Mouse (Mus musculus): ENCODE results near the gene Prr12. TPM values are rescaled to one million over a fixed set of nuclear protein-coding genes. Genes with fewer than 3 reads are reported as not detected.

The Prr12 gene
- total and polyA plus RNA-seq, 3 experiments: 2.0 to 91.6 (median 42.4) TPM

DNA sequence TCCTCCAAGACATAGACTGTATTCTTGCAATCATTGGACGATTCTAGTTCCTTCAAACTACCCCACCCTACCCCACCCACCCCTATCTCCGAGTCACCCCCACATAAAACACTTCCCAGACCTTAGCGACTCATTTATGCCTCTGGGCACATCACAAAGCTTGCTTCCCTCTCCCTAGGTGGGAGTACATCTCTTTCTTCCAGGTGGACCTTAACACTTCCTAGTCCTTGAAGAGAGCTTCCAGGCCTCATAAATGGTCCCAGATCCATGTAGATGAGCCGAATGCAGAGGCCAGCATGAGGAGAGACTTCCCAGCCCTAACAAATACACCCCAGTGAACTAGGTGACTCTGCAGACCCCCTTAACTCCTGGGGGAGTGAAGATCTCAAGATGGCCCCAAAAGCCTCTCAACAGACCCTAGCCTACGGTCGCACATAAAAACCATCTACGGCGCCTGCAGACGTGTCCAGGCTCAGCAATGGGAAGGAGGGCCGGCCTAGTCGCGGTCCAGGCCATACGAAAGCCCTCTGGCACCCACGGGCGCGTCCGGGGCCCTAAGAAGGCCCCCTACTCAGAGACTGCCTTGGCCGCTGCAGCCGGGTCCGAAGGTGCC is 37.2 kb downstream of the Prr12 start:
- ATAC-seq (ENCODE audit: extremely low read depth, insufficient number of reproducible peaks, low FRiP score, poor library complexity, severe bottlenecking) (no peak), DNase-seq (ENCODE audit: low spot score) (no peak)
- peaks cover 62% of the 10 kb centered on the region for H3K4me1 ChIP-seq (ENCODE audit: insufficient read depth, low read depth, low read length)

DNA sequence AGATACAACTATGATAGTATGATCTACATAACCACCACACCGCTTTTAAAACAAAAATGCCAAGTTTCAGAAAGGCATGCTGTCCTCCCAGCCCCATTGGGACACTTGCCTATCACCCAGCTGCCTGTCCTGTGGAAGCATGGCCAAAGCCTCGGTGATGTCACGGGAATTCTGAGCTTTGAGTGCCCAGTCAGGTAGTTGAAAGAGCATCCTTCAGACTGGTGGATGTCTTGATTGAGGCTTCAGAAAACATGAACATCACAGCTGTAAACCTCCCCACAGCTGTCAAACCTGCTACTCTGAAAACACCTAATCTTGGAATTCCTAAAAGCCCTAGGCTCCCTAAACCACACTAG is 38.6 kb downstream of the Prr12 start:
- H3K36me3 ChIP-seq (replicated peaks): peaks cover 56% of the 10 kb centered on the region
- H3K4me1 ChIP-seq (ENCODE audit: insufficient read depth, low read depth, low read length): peaks cover 61% of the 10 kb centered on the region
- TF ChIP-seq GATA1 (IDR thresholded peaks at IDR 0.05; ENCODE audit: borderline replicate concordance, low read length) (no peak), TAL1 (conservative IDR thresholded peaks at IDR 0.05; ENCODE audit: low read depth, low read length) (no peak), CTCF (IDR thresholded peaks at IDR 0.05; ENCODE audit: low read depth, low read length) (no peak), GATA2 (IDR thresholded peaks at IDR 0.05; ENCODE audit: borderline replicate concordance, low read depth, low read length) (no peak), POLR2AphosphoS5 (IDR thresholded peaks at IDR 0.05; ENCODE audit: insufficient replicate concordance, low read depth, low read length) (no peak)
- peaks cover 3% of the 10 kb centered on the region for H3K27me3 ChIP-seq (ENCODE audit: insufficient read depth, low read length)
- no peak for DNase-seq (ENCODE audit: low spot score)
- H3K4me3 ChIP-seq (ENCODE audit: low read depth, low read length): no peak overlapping the region
- ATAC-seq (ENCODE audit: extremely low read depth, insufficient number of reproducible peaks, low FRiP score, poor library complexity, severe bottlenecking): no peak
- no peaks in the 10 kb centered on the region for H3K9me3 ChIP-seq (replicated peaks)

More for the DNA sequence above, 37.2 kb downstream of the Prr12 start:
- TF ChIP-seq POLR2AphosphoS5 (IDR thresholded peaks at IDR 0.05; ENCODE audit: insufficient replicate concordance, low read depth, low read length): no peak
- no peak for TF ChIP-seq GATA2 (IDR thresholded peaks at IDR 0.05; ENCODE audit: borderline replicate concordance, low read depth, low read length)
- TF ChIP-seq TAL1 (conservative IDR thresholded peaks at IDR 0.05; ENCODE audit: low read depth, low read length): no peak
- TF ChIP-seq CTCF (IDR thresholded peaks at IDR 0.05; ENCODE audit: low read depth, low read length): no peak
- no peak for TF ChIP-seq GATA1 (IDR thresholded peaks at IDR 0.05; ENCODE audit: borderline replicate concordance, low read length)
- Histone ChIP-seq H3K27me3 (ENCODE audit: insufficient read depth, low read length) (peaks cover 17% of the 10 kb centered on the region), H3K9me3 (replicated peaks) (no peaks in the 10 kb centered on the region), H3K4me3 (ENCODE audit: low read depth, low read length) (peak overlapping the region; percentile 92), H3K36me3 (replicated peaks) (peaks cover 42% of the 10 kb centered on the region)

DNA sequence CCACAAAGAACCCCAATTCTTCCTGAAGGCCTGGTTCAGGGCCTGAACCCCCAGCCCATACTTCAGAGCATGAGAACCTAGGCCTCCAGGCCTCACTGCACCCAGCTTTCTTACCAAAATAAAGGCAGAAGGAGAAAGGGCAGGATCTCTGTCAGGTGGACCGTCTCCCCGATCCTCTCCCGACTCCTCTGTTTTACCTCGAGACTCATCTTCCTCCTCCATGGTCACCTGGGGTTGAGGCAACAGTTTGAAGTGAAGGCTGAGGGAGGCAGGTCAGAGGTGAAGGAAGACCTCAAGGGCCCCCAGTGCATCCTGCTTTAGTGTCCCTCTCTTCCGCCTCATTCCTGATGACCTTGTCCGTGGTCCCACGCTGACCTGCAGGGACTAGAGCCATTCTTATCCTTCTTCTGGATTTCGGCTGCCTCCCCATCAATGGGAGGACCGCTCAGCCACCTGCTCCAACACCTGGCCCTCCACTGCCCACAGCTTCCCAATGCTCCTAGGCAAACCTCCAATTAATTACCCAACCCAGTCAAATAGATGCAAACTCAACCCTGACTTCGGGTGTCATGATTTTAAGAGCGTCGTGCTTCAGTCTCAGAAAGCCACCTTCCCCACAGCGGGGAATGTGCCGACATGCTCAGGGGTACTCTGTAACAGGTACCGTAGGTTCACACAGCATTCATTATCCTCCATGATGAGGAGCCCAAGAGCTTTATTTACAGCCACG is 39.1 kb downstream of the Prr12 start:
- Histone ChIP-seq H3K9me3 (replicated peaks) (no peaks in the 10 kb centered on the region), H3K36me3 (replicated peaks) (peaks cover 61% of the 10 kb centered on the region), H3K4me3 (ENCODE audit: low read depth, low read length) (no peak overlapping the region; the same call in 1 of the 2 replicates), H3K4me1 (ENCODE audit: insufficient read depth, low read depth, low read length) (peaks cover 56% of the 10 kb centered on the region), H3K27me3 (ENCODE audit: insufficient read depth, low read length) (no peaks in the 10 kb centered on the region)
- ATAC-seq (ENCODE audit: extremely low read depth, insufficient number of reproducible peaks, low FRiP score, poor library complexity, severe bottlenecking) (no peak), DNase-seq (ENCODE audit: low spot score) (no peak)
- TF ChIP-seq GATA2 (IDR thresholded peaks at IDR 0.05; ENCODE audit: borderline replicate concordance, low read depth, low read length) (no peak), POLR2AphosphoS5 (IDR thresholded peaks at IDR 0.05; ENCODE audit: insufficient replicate concordance, low read depth, low read length) (no peak), TAL1 (conservative IDR thresholded peaks at IDR 0.05; ENCODE audit: low read depth, low read length) (no peak), CTCF (IDR thresholded peaks at IDR 0.05; ENCODE audit: low read depth, low read length) (no peak), GATA1 (IDR thresholded peaks at IDR 0.05; ENCODE audit: borderline replicate concordance, low read length) (no peak)

DNA sequence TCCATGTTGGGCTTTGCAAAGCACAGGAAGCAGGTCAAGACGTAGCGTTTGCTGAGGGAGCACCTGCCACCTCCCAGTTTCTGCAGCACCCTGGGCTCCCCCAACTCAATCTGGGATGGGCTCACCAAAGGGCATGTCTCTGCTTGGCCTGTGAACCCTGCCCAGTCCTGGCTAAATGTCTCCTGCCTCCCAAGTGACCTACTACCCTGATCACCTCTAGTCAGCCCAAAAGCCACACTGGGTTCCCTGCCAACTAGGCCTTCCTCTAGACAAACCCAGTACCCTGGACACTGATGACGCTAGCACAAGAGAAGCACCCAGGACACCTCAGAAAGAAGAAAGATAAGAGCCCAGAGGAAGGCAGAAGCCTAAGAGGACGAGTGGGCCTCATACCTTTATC is 39.9 kb downstream of the Prr12 start:
- Histone ChIP-seq H3K27me3 (ENCODE audit: insufficient read depth, low read length) (no peaks in the 10 kb centered on the region), H3K4me1 (ENCODE audit: insufficient read depth, low read depth, low read length) (peaks cover 50% of the 10 kb centered on the region), H3K4me3 (ENCODE audit: low read depth, low read length) (no peak overlapping the region), H3K36me3 (replicated peaks) (peaks cover 68% of the 10 kb centered on the region), H3K9me3 (replicated peaks) (peaks cover 3% of the 10 kb centered on the region)
- ATAC-seq (ENCODE audit: extremely low read depth, insufficient number of reproducible peaks, low FRiP score, poor library complexity, severe bottlenecking) (no peak), DNase-seq (ENCODE audit: low spot score) (no peak)
- TF ChIP-seq TAL1 (conservative IDR thresholded peaks at IDR 0.05; ENCODE audit: low read depth, low read length): no peak
- TF ChIP-seq POLR2AphosphoS5 (IDR thresholded peaks at IDR 0.05; ENCODE audit: insufficient replicate concordance, low read depth, low read length): no peak
- no peak for TF ChIP-seq GATA1 (IDR thresholded peaks at IDR 0.05; ENCODE audit: borderline replicate concordance, low read length)
- TF ChIP-seq CTCF (IDR thresholded peaks at IDR 0.05; ENCODE audit: low read depth, low read length): no peak
- no peak for TF ChIP-seq GATA2 (IDR thresholded peaks at IDR 0.05; ENCODE audit: borderline replicate concordance, low read depth, low read length)

DNA sequence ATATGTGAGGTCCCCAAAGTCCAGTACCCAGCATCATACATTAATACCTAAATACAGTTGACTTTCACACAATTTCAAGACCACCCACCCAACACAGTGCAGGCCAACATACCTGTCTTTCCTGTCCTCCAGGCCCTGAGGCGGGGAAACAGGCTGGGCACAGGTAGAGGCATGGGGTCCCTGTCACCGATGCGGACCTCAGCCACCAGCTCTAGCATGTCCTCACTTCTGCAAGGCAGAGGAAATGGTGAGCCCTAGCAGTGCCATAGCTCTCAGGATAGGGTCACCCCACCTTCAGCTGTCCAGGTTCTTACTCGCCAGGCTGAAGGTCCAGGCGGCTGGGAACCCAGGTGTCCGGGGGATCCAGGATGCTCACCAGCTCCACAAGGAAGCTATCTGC is 40.7 kb downstream of the Prr12 start:
- H3K27me3 ChIP-seq (ENCODE audit: insufficient read depth, low read length): no peaks in the 10 kb centered on the region
- ATAC-seq (ENCODE audit: extremely low read depth, insufficient number of reproducible peaks, low FRiP score, poor library complexity, severe bottlenecking) (no peak), DNase-seq (ENCODE audit: low spot score) (no peak)
- H3K36me3 ChIP-seq (replicated peaks): peaks cover 76% of the 10 kb centered on the region
- H3K4me3 ChIP-seq (ENCODE audit: low read depth, low read length): no peak overlapping the region
- H3K9me3 ChIP-seq (replicated peaks): peaks cover 7% of the 10 kb centered on the region
- TF ChIP-seq TAL1 (conservative IDR thresholded peaks at IDR 0.05; ENCODE audit: low read depth, low read length): no peak
- TF ChIP-seq CTCF (IDR thresholded peaks at IDR 0.05; ENCODE audit: low read depth, low read length): no peak
- TF ChIP-seq GATA1 (IDR thresholded peaks at IDR 0.05; ENCODE audit: borderline replicate concordance, low read length): no peak
- no peak for TF ChIP-seq POLR2AphosphoS5 (IDR thresholded peaks at IDR 0.05; ENCODE audit: insufficient replicate concordance, low read depth, low read length)
- TF ChIP-seq GATA2 (IDR thresholded peaks at IDR 0.05; ENCODE audit: borderline replicate concordance, low read depth, low read length): no peak
- H3K4me1 ChIP-seq (ENCODE audit: insufficient read depth, low read depth, low read length): peaks cover 50% of the 10 kb centered on the region

DNA sequence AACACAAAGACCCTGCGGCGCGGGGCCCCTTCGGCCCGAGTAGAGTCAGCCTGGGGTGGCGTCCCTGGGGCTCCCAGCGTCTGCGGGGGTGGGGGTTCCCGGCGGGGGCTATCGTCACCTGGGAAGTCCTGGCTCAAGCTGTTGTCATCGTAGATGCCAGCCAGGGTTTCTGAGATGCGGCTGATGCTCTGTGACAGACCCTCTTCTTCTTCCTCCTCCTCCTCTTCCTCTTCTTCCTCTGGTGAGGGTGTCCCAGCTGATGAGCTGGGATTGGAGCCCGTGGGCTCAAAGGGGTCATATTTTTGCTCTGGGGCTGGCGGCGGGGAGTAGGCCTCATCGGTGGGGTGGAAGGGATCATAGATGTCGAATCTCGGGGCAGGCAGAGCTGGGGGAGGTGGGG is 44.3 kb downstream of the Prr12 start:
- Histone ChIP-seq H3K4me1 (ENCODE audit: insufficient read depth, low read depth, low read length) (peaks cover 56% of the 10 kb centered on the region), H3K9me3 (replicated peaks) (peaks cover 7% of the 10 kb centered on the region), H3K27me3 (ENCODE audit: insufficient read depth, low read length) (no peaks in the 10 kb centered on the region), H3K36me3 (replicated peaks) (peaks cover 99% of the 10 kb centered on the region), H3K4me3 (ENCODE audit: low read depth, low read length) (no peak overlapping the region)
- TF ChIP-seq TAL1 (conservative IDR thresholded peaks at IDR 0.05; ENCODE audit: low read depth, low read length) (no peak), GATA1 (IDR thresholded peaks at IDR 0.05; ENCODE audit: borderline replicate concordance, low read length) (no peak), CTCF (IDR thresholded peaks at IDR 0.05; ENCODE audit: low read depth, low read length) (no peak), GATA2 (IDR thresholded peaks at IDR 0.05; ENCODE audit: borderline replicate concordance, low read depth, low read length) (no peak), POLR2AphosphoS5 (IDR thresholded peaks at IDR 0.05; ENCODE audit: insufficient replicate concordance, low read depth, low read length) (no peak)
- ATAC-seq (ENCODE audit: extremely low read depth, insufficient number of reproducible peaks, low FRiP score, poor library complexity, severe bottlenecking) (no peak), DNase-seq (ENCODE audit: low spot score) (no peak)
